Mouse (Mus musculus) lung, embryonic 15.5 days (tissue): Measurements from ENCODE around the gene Nptxr. TPM values are rescaled to one million over a fixed set of nuclear protein-coding genes. Genes with fewer than 3 reads are reported as not detected.
A peak's percentile ranks its signal among the peaks of the same experiment; 100 is the strongest.

Experiments
- ATAC-seq: fragments of 200-750 bp; cut with Nextera tagmentation; 2 replicates; pipeline ENCODE4 v1.8.0; 2017; ENCODE audit warnings: moderate number of reproducible peaks, borderline replicate concordance; ENCODE audit not compliant: low FRiP score, low TSS enrichment; ENCODE audit errors: extremely low read depth
- H3K27ac ChIP-seq: fragments of 300-500 bp; sonication (generic); 2 replicates; pipeline ENCODE4 v1.5.1; 2015; ENCODE audit warnings: moderate library complexity, mild to moderate bottlenecking, inconsistent platforms
- H3K27me3 ChIP-seq: fragments of 300-500 bp; sonication (generic); 2 replicates; pipeline ENCODE4 v1.6.1; 2015; ENCODE audit warnings: inconsistent platforms
- H3K36me3 ChIP-seq: fragments of 300-500 bp; sonication (generic); 2 replicates; pipeline ENCODE4 v1.6.1; 2015; ENCODE audit warnings: inconsistent platforms
- H3K4me1 ChIP-seq: fragments of 300-500 bp; sonication (generic); 2 replicates; pipeline ENCODE4 v1.6.1; 2015; ENCODE audit warnings: inconsistent platforms
- H3K4me2 ChIP-seq: fragments of 300-500 bp; sonication (generic); 2 replicates; pipeline ENCODE4 v1.6.1; 2015; ENCODE audit warnings: inconsistent platforms, mild to moderate bottlenecking, moderate library complexity
- H3K4me3 ChIP-seq: fragments of 300-500 bp; sonication (generic); 2 replicates; pipeline ENCODE4 v1.5.1; 2015; ENCODE audit warnings: mild to moderate bottlenecking, inconsistent platforms
- H3K9ac ChIP-seq: fragments of 300-500 bp; sonication (generic); 2 replicates; pipeline ENCODE4 v1.6.1; 2015; ENCODE audit warnings: inconsistent platforms
- H3K9me3 ChIP-seq: fragments of 300-500 bp; sonication (generic); 2 replicates; pipeline ENCODE4 v1.6.1; 2016; ENCODE audit warnings: inconsistent platforms
- WGBS: fragments of 180-500 bp; shearing (Covaris S2); methylation state at CpG from one replicate; pipeline ENCODE4 v1.1.7; 2015; 5-methylcytosine and 5-hydroxymethylcytosine counted together
- polyA plus RNA-seq: library from polyadenylated mRNA; unstranded; fragments of >200 nt; fragmentation: Nextera tagmentation; extraction: Ambion mirVana; gene quantifications from 2 replicates; pipeline ENCODE4 v1.2.1, GENCODE M21; 2015

Gene Nptxr
- polyA plus RNA-seq, 1 experiment from 2014 or later: 3.4 TPM

- H3K27me3 ChIP-seq: no peaks in the 10 kb centered on the region
- H3K36me3 ChIP-seq: no peaks in the 10 kb centered on the region
- H3K4me3 ChIP-seq: no peak overlapping the region
- peaks cover 28% of the 10 kb centered on the region for H3K4me1 ChIP-seq
- WGBS: 69% methylated on average over 8 of the region's 8 CpGs
- no peak overlapping the region for H3K4me2 ChIP-seq
- no peaks in the 10 kb centered on the region for H3K9me3 ChIP-seq
- H3K9ac ChIP-seq: no peak overlapping the region
- ATAC-seq: no peak
- H3K27ac ChIP-seq: no peak overlapping the region
These were observed 59.8 kb downstream of the Nptxr start for GRCm38 (mm10) chr15:79744742-79745141.

- H3K27ac ChIP-seq: no peak overlapping the region
- H3K9me3 ChIP-seq: no peaks in the 10 kb centered on the region
- H3K4me3 ChIP-seq: no peak overlapping the region
- 0 out of 2 replicates have a peak, but pooled peaks cover 5% of the 10 kb centered on the region for H3K36me3 ChIP-seq
- no peak overlapping the region for H3K4me2 ChIP-seq
- 88% methylated on average over 11 of the region's 11 CpGs for WGBS
- H3K9ac ChIP-seq: no peak overlapping the region
- no peak for ATAC-seq
- peaks cover 36% of the 10 kb centered on the region for H3K4me1 ChIP-seq
- no peaks in the 10 kb centered on the region for H3K27me3 ChIP-seq
These were observed 60.6 kb downstream of the Nptxr start for GRCm38 (mm10) chr15:79744001-79744400.

GRCm38 (mm10) chr15:79742706-79743023, 61.9 kb downstream of the Nptxr start:
- ATAC-seq: peak; percentile 15; the same call in 1 of the 2 replicates
- no peaks in the 10 kb centered on the region for H3K27me3 ChIP-seq
- no peaks in the 10 kb centered on the region for H3K9me3 ChIP-seq
- H3K4me1 ChIP-seq: peaks cover 36% of the 10 kb centered on the region
- H3K9ac ChIP-seq: peak overlapping the region; percentile 80
- H3K4me3 ChIP-seq: peak overlapping the region; percentile 92
- peaks cover 17% of the 10 kb centered on the region for H3K36me3 ChIP-seq
- H3K27ac ChIP-seq: no peak overlapping the region
- H3K4me2 ChIP-seq: peak overlapping the region; percentile 80
- under 1% methylated on average over 23 of the region's 23 CpGs for WGBS

- Histone ChIP-seq H3K9ac (peak within 1 kb of the TSS; percentile 80), H3K27ac (peak within 1 kb of the TSS; percentile 65), H3K4me2 (peak within 1 kb of the TSS; percentile 80), H3K4me1 (peaks cover 36% of the 10 kb centered on the region), H3K27me3 (no peaks in the 10 kb centered on the region), H3K4me3 (peak within 1 kb of the TSS; percentile 92), H3K36me3 (peaks cover 23% of the 10 kb centered on the region), H3K9me3 (no peaks in the 10 kb centered on the region)
- ATAC-seq: peak; percentile 94
- 1% methylated on average over 87 of the region's 93 CpGs for WGBS
These were observed 62.5 kb downstream of the Nptxr start, which contains the start of gene Sun2 for GRCm38 (mm10) chr15:79741921-79742705. Gene Sun2, minus strand, starts transcription at chr15:79742536.

GRCm38 (mm10) chr15:79741173-79741858, 63.2 kb downstream of the Nptxr start:
- WGBS: 6% methylated on average over 14 of the region's 14 CpGs

GRCm38 (mm10) chr15:79740739-79741138, 63.8 kb downstream of the Nptxr start:
- 55% methylated on average over 3 of the region's 3 CpGs for WGBS
- no peak for ATAC-seq
- Histone ChIP-seq H3K4me1 (peaks cover 36% of the 10 kb centered on the region), H3K9ac (peak overlapping the region; percentile 80; the same call in 1 of the 2 replicates), H3K9me3 (no peaks in the 10 kb centered on the region), H3K27me3 (no peaks in the 10 kb centered on the region), H3K27ac (0 out of 2 replicates have a peak overlapping the region, but pooled peaks have one; percentile 65), H3K4me2 (peak overlapping the region; percentile 80), H3K36me3 (peaks cover 33% of the 10 kb centered on the region), H3K4me3 (peak overlapping the region; percentile 92)

More at GRCm38 (mm10) chr15:79741173-79741858, 63.2 kb downstream of the Nptxr start:
- Histone ChIP-seq H3K9me3 (no peaks in the 10 kb centered on the region), H3K4me3 (peak overlapping the region; percentile 92), H3K4me1 (peaks cover 36% of the 10 kb centered on the region), H3K9ac (peak overlapping the region; percentile 80), H3K4me2 (peak overlapping the region; percentile 80), H3K27me3 (no peaks in the 10 kb centered on the region), H3K27ac (peak overlapping the region; percentile 65), H3K36me3 (peaks cover 30% of the 10 kb centered on the region)
- no peak for ATAC-seq

Other genes with a start within 250 kb of the Nptxr start
- 3.3 TPM in 2 replicates for gene Dmc1, start 199.7 kb downstream of the Nptxr start, polyA plus RNA-seq
- gene Fam227a, start 145.8 kb downstream of the Nptxr start, polyA plus RNA-seq: 1.6 TPM in 2 replicates
- gene Cby1, start 145.6 kb downstream of the Nptxr start, polyA plus RNA-seq: 63.9 and 65.6 TPM in 2 replicates
- 235 and 247 TPM in 2 replicates for gene Tomm22, start 133.9 kb downstream of the Nptxr start, polyA plus RNA-seq
- 21.1 and 21.2 TPM in 2 replicates for gene Josd1, start 116.8 kb downstream of the Nptxr start, polyA plus RNA-seq
- 34.4 and 35.1 TPM in 2 replicates for gene Gtpbp1, start 113.9 kb downstream of the Nptxr start, polyA plus RNA-seq
- gene Sun2, start 62.2 kb downstream of the Nptxr start, polyA plus RNA-seq: 8.6 and 10.1 TPM in 2 replicates
- 68.8 and 73.7 TPM in 2 replicates for gene Dnal4, start 26.9 kb downstream of the Nptxr start, polyA plus RNA-seq
- gene Npcd, start 29.5 kb upstream of the Nptxr start, polyA plus RNA-seq: 0.55 TPM in 1 of 2 replicates, not detected in the other
- 72.9 and 73.8 TPM in 2 replicates for gene Cbx6, start 29.9 kb upstream of the Nptxr start, polyA plus RNA-seq
- gene Apobec3, start 86.9 kb upstream of the Nptxr start, polyA plus RNA-seq: 30.0 and 38.5 TPM in 2 replicates
- gene Cbx7, start 166.4 kb upstream of the Nptxr start, polyA plus RNA-seq: 2.4 and 2.8 TPM in 2 replicates
- 8.4 TPM in 2 replicates for gene Pdgfb, start 210.2 kb upstream of the Nptxr start, polyA plus RNA-seq